Mouse (Mus musculus) spleen, embryonic (tissue): ENCODE data around the gene Agap2.

Experiments
- CTCF ChIA-PET: fragments of 350-600 bp; sonication (Branson Sonifier 250); formaldehyde crosslinking; loops from one replicate; lab custom pipeline; 2022; lab: Charles Lee

Gene Agap2

GRCm38 (mm10) chr10:127075651-127076050 lies 567 bp downstream of the Agap2 start:
- CTCF ChIA-PET = interaction anchor here (0.5 to 0.9 kb wide), 3 partner anchors 47 to 155 kb away, joined by 3 to 7 read pairs (median 6); no protein-coding TSS in a partner anchor

GRCm38 (mm10) chr10:127076082-127076481 lies 998 bp downstream of the Agap2 start:
- CTCF ChIA-PET = interaction anchor here (0.6 to 1.0 kb wide), 2 partner anchors 37 to 47 kb away, joined by 3 to 7 read pairs; no protein-coding TSS in a partner anchor

- CTCF ChIA-PET = no interaction called here
Observed at GRCm38 (mm10) chr10:127077515-127077914, 2.4 kb downstream of the Agap2 start.

GRCm38 (mm10) chr10:127078001-127078676 lies 3.1 kb downstream of the Agap2 start:
- CTCF ChIA-PET = interaction anchor here (1.2 kb wide), 1 partner anchor 132 kb away, joined by 12 read pairs; no protein-coding TSS in a partner anchor

- CTCF ChIA-PET = interaction anchor here (1.2 kb wide), 1 partner anchor 131 kb away, joined by 12 read pairs; no protein-coding TSS in a partner anchor
Observed at GRCm38 (mm10) chr10:127078677-127079575, 3.8 kb downstream of the Agap2 start.

GRCm38 (mm10) chr10:127079665-127080391 lies 4.7 kb downstream of the Agap2 start:
- CTCF ChIA-PET = no interaction called here

- CTCF ChIA-PET = no interaction called here
Observed at GRCm38 (mm10) chr10:127080901-127081780, 6.1 kb downstream of the Agap2 start.

GRCm38 (mm10) chr10:127081996-127082620 lies 7.0 kb downstream of the Agap2 start:
- CTCF ChIA-PET = no interaction called here

- CTCF ChIA-PET = no interaction called here
Observed at GRCm38 (mm10) chr10:127083292-127083914, 8.3 kb downstream of the Agap2 start.

- CTCF ChIA-PET = no interaction called here
Observed at GRCm38 (mm10) chr10:127083915-127084306, 8.8 kb downstream of the Agap2 start.

- CTCF ChIA-PET = no interaction called here
Observed at GRCm38 (mm10) chr10:127085052-127085451, 10.0 kb downstream of the Agap2 start.

GRCm38 (mm10) chr10:127085633-127086032 lies 10.5 kb downstream of the Agap2 start:
- CTCF ChIA-PET = interaction anchor here (0.7 kb wide), 1 partner anchor 52 kb away, joined by 5 read pairs; no protein-coding TSS in a partner anchor

GRCm38 (mm10) chr10:127090560-127091411 lies 15.7 kb downstream of the Agap2 start:
- CTCF ChIA-PET = no interaction called here

GRCm38 (mm10) chr10:127091507-127092396 lies 16.7 kb downstream of the Agap2 start:
- CTCF ChIA-PET = no interaction called here

- CTCF ChIA-PET = no interaction called here
Observed at GRCm38 (mm10) chr10:127092742-127093141, 17.7 kb downstream of the Agap2 start.

GRCm38 (mm10) chr10:127094382-127094802 lies 19.3 kb downstream of the Agap2 start:
- CTCF ChIA-PET = interaction anchor here (0.6 kb wide), 1 partner anchor 522 kb away, joined by 3 read pairs; no protein-coding TSS in a partner anchor

- CTCF ChIA-PET = no interaction called here
Observed at GRCm38 (mm10) chr10:127098514-127098913, 23.4 kb downstream of the Agap2 start.

- CTCF ChIA-PET = no interaction called here
Observed at GRCm38 (mm10) chr10:127099191-127099590, 24.1 kb downstream of the Agap2 start.
